Mouse (Mus musculus) CH12.LX (cell line): ENCODE results near the gene Sult6b1. TPM values are rescaled to one million over a fixed set of nuclear protein-coding genes. Genes with fewer than 3 reads are reported as not detected.

Source experiments
- DNase-seq: peaks from one replicate; pipeline ENCODE4 v3.0.0-alpha.2; 2013; ENCODE audit errors: extremely low read depth
- H3K27ac ChIP-seq: 2 replicates; pipeline ENCODE4 v1.5.1; 2012; ENCODE audit warnings: low read depth, mild to moderate bottlenecking, control low read depth, moderate library complexity; ENCODE audit not compliant: insufficient read depth
- H3K27me3 ChIP-seq: replicated peaks from 2 replicates; pipeline ENCODE3; 2012; ENCODE audit warnings: inconsistent platforms
- H3K36me3 ChIP-seq, 2 experiments: replicated peaks in 1 of 2; 2 replicates each; pipeline versions ENCODE3 to v1.6.1; 2012; ENCODE audit warnings: inconsistent platforms in 1 of 2, low read length in 1 of 2, mild to moderate bottlenecking in 1 of 2, mixed read lengths in 1 of 2, moderate library complexity in 1 of 2; ENCODE audit not compliant: control insufficient read depth in 1 of 2, insufficient read depth in 1 of 2
- H3K4me1 ChIP-seq, 2 experiments: 2 replicates each; pipeline ENCODE4 v1.6.1; 2012; ENCODE audit warnings: inconsistent platforms in 1 of 2, moderate library complexity in 1 of 2; ENCODE audit not compliant: insufficient read depth in 2 of 2, control insufficient read depth in 1 of 2
- H3K4me2 ChIP-seq: 2 replicates; pipeline ENCODE4 v1.6.1; 2012; ENCODE audit warnings: low read depth, mild to moderate bottlenecking, control low read depth; ENCODE audit not compliant: poor library complexity, insufficient read depth, severe bottlenecking
- H3K4me3 ChIP-seq, 3 experiments: fragments of 150-350 bp in 1 of 3; sonication (generic) in 1 of 3; replicated peaks in 1 of 3; 2 replicates each; pipeline versions ENCODE3 to v1.5.1; 2011 to 2012; ENCODE audit warnings: low read depth in 2 of 3, low read length in 2 of 3, mild to moderate bottlenecking in 2 of 3, moderate library complexity in 2 of 3, control low read depth in 1 of 3, improper control_type of control experiment in 1 of 3, inconsistent platforms in 1 of 3, mixed read lengths in 1 of 3; ENCODE audit not compliant: poor library complexity in 1 of 3
- H3K79me2 ChIP-seq: replicated peaks from 2 replicates; pipeline ENCODE4 v1.6.1; 2012; ENCODE audit warnings: mild to moderate bottlenecking, moderate library complexity; ENCODE audit not compliant: control insufficient read depth, poor library complexity, insufficient read depth, severe bottlenecking; ENCODE audit errors: extremely low read depth
- H3K9ac ChIP-seq: 2 replicates; pipeline ENCODE4 v1.6.1; 2012; ENCODE audit warnings: low read depth, mild to moderate bottlenecking, control low read depth, moderate library complexity; ENCODE audit not compliant: insufficient read depth
- H3K9me3 ChIP-seq: replicated peaks from 2 replicates; pipeline ENCODE3; 2012; ENCODE audit warnings: low read length, inconsistent platforms, mixed read lengths
- BHLHE40 ChIP-seq: IDR thresholded peaks from 2 replicates; pipeline ENCODE4 v1.6.1; 2011; ENCODE audit warnings: mild to moderate bottlenecking, low read depth, low read length, improper control_type of control experiment
- CHD1 ChIP-seq: IDR thresholded peaks from 2 replicates; pipeline ENCODE4 v1.6.1; 2012; ENCODE audit warnings: low read depth, low read length, improper control_type of control experiment, inconsistent platforms
- CTCF ChIP-seq, 2 experiments: IDR thresholded peaks in 1 of 2; conservative IDR thresholded peaks in 1 of 2; 2 replicates each; pipeline ENCODE4 v1.5.1; 2011 to 2012; ENCODE audit warnings: low read depth in 2 of 2, low read length in 2 of 2, improper control_type of control experiment in 1 of 2, inconsistent platforms in 1 of 2, mild to moderate bottlenecking in 1 of 2, moderate library complexity in 1 of 2
- E2F4 ChIP-seq: IDR thresholded peaks from 2 replicates; pipeline ENCODE4 v1.6.1; 2011; ENCODE audit warnings: low read depth, low read length, improper control_type of control experiment; ENCODE audit not compliant: insufficient replicate concordance
- ELF1 ChIP-seq: IDR thresholded peaks from 2 replicates; pipeline ENCODE4 v1.6.1; 2014; ENCODE audit warnings: low read depth, mild to moderate bottlenecking, inconsistent platforms, low read length, improper control_type of control experiment
- EP300 ChIP-seq: IDR thresholded peaks from 2 replicates; pipeline ENCODE4 v1.6.1; 2011; ENCODE audit warnings: low read length, improper control_type of control experiment
- ETS1 ChIP-seq: conservative IDR thresholded peaks from 2 replicates; pipeline ENCODE4 v1.6.1; 2012; ENCODE audit warnings: low read depth, mild to moderate bottlenecking, inconsistent platforms, low read length, improper control_type of control experiment, moderate library complexity
- GABPA ChIP-seq: IDR thresholded peaks from 2 replicates; pipeline ENCODE4 v1.6.1; 2012; ENCODE audit warnings: low read depth, low read length, improper control_type of control experiment, inconsistent platforms; ENCODE audit not compliant: insufficient replicate concordance
- HCFC1 ChIP-seq: IDR thresholded peaks from 2 replicates; pipeline ENCODE4 v1.6.1; 2012; ENCODE audit warnings: low read depth, mild to moderate bottlenecking, inconsistent platforms, low read length, improper control_type of control experiment
- IRF4 ChIP-seq: IDR thresholded peaks from 2 replicates; pipeline ENCODE4 v1.6.1; 2014; ENCODE audit warnings: low read depth, mild to moderate bottlenecking, inconsistent platforms, low read length, improper control_type of control experiment
- JUN ChIP-seq: IDR thresholded peaks from 2 replicates; pipeline ENCODE4 v1.6.1; 2011; ENCODE audit warnings: low read depth, mild to moderate bottlenecking, low read length, improper control_type of control experiment, moderate library complexity; ENCODE audit not compliant: insufficient read depth
- JUND ChIP-seq: conservative IDR thresholded peaks from 2 replicates; pipeline ENCODE4 v1.6.1; 2011; ENCODE audit warnings: low read depth, low read length, improper control_type of control experiment
- KAT2A ChIP-seq: IDR thresholded peaks from 2 replicates; pipeline ENCODE4 v1.6.1; 2012; ENCODE audit warnings: low read length, improper control_type of control experiment, inconsistent platforms; ENCODE audit not compliant: insufficient replicate concordance
- MAFK ChIP-seq: IDR thresholded peaks from 2 replicates; pipeline ENCODE4 v1.6.1; 2011; ENCODE audit warnings: low read length, improper control_type of control experiment; ENCODE audit not compliant: insufficient replicate concordance
- MAX ChIP-seq: IDR thresholded peaks from 2 replicates; pipeline ENCODE4 v1.6.1; 2011; ENCODE audit warnings: low read length, improper control_type of control experiment
- MAZ ChIP-seq: IDR thresholded peaks from 2 replicates; pipeline ENCODE4 v1.6.1; 2012; ENCODE audit warnings: low read depth, mild to moderate bottlenecking, inconsistent platforms, low read length, improper control_type of control experiment, moderate library complexity
- MXI1 ChIP-seq: IDR thresholded peaks from 2 replicates; pipeline ENCODE4 v1.6.1; 2011; ENCODE audit warnings: mild to moderate bottlenecking, low read depth, low read length, improper control_type of control experiment
- PAX5 ChIP-seq: IDR thresholded peaks from 2 replicates; pipeline ENCODE4 v1.6.1; 2012; ENCODE audit warnings: low read length, inconsistent platforms, mixed read lengths
- POLR2A ChIP-seq: IDR thresholded peaks from 2 replicates; pipeline ENCODE4 v1.6.1; 2011; ENCODE audit warnings: low read depth, mild to moderate bottlenecking, improper control_type of control experiment, low read length
- RCOR1 ChIP-seq: conservative IDR thresholded peaks from 2 replicates; pipeline ENCODE4 v1.6.1; 2012; ENCODE audit warnings: low read depth, mild to moderate bottlenecking, inconsistent platforms, low read length, improper control_type of control experiment
- USF1 ChIP-seq: IDR thresholded peaks from 2 replicates; pipeline ENCODE4 v1.6.1; 2014; ENCODE audit warnings: low read depth, mild to moderate bottlenecking, inconsistent platforms, low read length, improper control_type of control experiment
- ZC3H11A ChIP-seq: IDR thresholded peaks from 2 replicates; pipeline ENCODE4 v1.6.1; 2012; ENCODE audit warnings: low read depth, mild to moderate bottlenecking, inconsistent platforms, low read length, improper control_type of control experiment
- ZKSCAN1 ChIP-seq: IDR thresholded peaks from 2 replicates; pipeline ENCODE4 v1.6.1; 2012; ENCODE audit warnings: low read depth, inconsistent platforms, low read length, improper control_type of control experiment, borderline replicate concordance
- ZNF384 ChIP-seq: IDR thresholded peaks from 2 replicates; pipeline ENCODE4 v1.6.1; 2012; ENCODE audit warnings: low read depth, low read length, improper control_type of control experiment, inconsistent platforms
- dilution Hi-C: fragments of 300-500 bp; cut with MboI; formaldehyde crosslinking; loops from 2 replicates; pipeline ENCODE4 v1.14.3; 2020; ENCODE audit warnings: low sequenced_read_pairs; ENCODE audit not compliant: extremely low pct_unique_long_range_greater_than_20kb, extremely low pct_ligation_motif_present
- in situ Hi-C: fragments of 300-500 bp; cut with MboI; formaldehyde crosslinking; loops from 3 replicates; pipeline ENCODE4 v1.14.3; 2019; ENCODE audit warnings: low sequenced_read_pairs, low pct_ligation_motif_present, low pct_unique_long_range_greater_than_20kb, mixed read lengths
- polyA plus RNA-seq: library from polyadenylated mRNA; unstranded; fragments of >175 nt; gene quantifications from 2 replicates; pipeline ENCODE4 v1.2.1, GENCODE M21; 2012; ENCODE audit warnings: low read depth; ENCODE audit not compliant: insufficient read length
- total RNA-seq, 2 experiments: library from RNA; depleted of rRNA; stranded (reverse); fragments of 300-350 nt in 1 of 2; fragments of >200 nt in 1 of 2; gene quantifications; 2 replicates each; pipeline ENCODE4 v1.2.3; 2012 to 2014

Sult6b1 gene
- total and polyA plus RNA-seq, 3 experiments: 0.34 to 0.46 TPM; not detected in 1

- H3K4me3 ChIP-seq: no peak overlapping the region
- peaks cover 2 to 17% of the 10 kb centered on the region in 2 experiments; a peak in 2 of 4 replicates for H3K4me1 ChIP-seq
- no peak overlapping the region for H3K4me2 ChIP-seq
- H3K9me3 ChIP-seq: no peaks in the 10 kb centered on the region
- no peak overlapping the region for H3K27ac ChIP-seq
- in situ Hi-C loops: no loop called here
- TF ChIP-seq ETS1: no peak
- no peak for TF ChIP-seq PAX5
- TF ChIP-seq CHD1: no peak
- TF ChIP-seq CTCF (conservative IDR thresholded peaks at IDR 0.05 in 1 of 2, IDR thresholded peaks at IDR 0.05 in 1 of 2; ENCODE audit: low read depth in 2 of 2, low read length in 2 of 2): no peak
- TF ChIP-seq MAFK: no peak
- TF ChIP-seq MAX: no peak
- TF ChIP-seq HCFC1: no peak
- no peak for TF ChIP-seq POLR2A
- no peak for TF ChIP-seq E2F4
- no peak for TF ChIP-seq ZNF384
- H3K36me3 ChIP-seq: peaks cover 10 to 14% of the 10 kb centered on the region in 2 experiments
- DNase-seq: no peak
- no peak overlapping the region for H3K9ac ChIP-seq
- no peaks in the 10 kb centered on the region for H3K27me3 ChIP-seq
- no peaks in the 10 kb centered on the region for H3K79me2 ChIP-seq
- dilution Hi-C loops: no loop called here
Observed at GRCm38 (mm10) chr17:78913921-78914320, 7.1 kb upstream of the Sult6b1 start.

DNA sequence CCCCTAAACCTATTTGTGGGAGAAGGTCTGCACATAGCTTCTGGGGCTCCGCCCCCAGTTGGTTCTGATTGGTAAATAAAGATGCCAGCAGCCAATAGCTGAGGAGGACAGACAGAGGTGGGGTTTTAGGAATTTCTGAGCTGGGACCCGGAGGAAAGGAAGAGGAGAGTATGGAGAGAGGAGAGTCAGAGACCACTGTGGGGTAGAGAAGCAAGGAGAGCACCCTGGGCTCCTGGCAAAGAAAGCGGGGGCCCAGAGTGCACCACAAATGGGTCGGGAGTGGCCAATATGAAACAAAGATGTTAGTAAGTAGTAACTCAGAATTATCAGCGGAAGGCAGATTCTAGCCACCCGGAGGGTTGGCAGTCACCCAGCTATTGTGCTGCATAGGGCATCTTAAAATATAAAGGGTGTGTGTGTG lies 6.1 kb upstream of the Sult6b1 start:
- Histone ChIP-seq H3K4me2 (no peak overlapping the region), H3K4me1 (peaks cover 2 to 14% of the 10 kb centered on the region in 2 experiments; a peak in 2 of 4 replicates), H3K79me2 (no peaks in the 10 kb centered on the region), H3K27me3 (no peaks in the 10 kb centered on the region), H3K9ac (no peak overlapping the region), H3K9me3 (no peaks in the 10 kb centered on the region), H3K4me3 (no peak overlapping the region), H3K27ac (no peak overlapping the region), H3K36me3 (peaks cover 4 to 5% of the 10 kb centered on the region in 2 experiments)
- TF ChIP-seq KAT2A (no peak), USF1 (no peak), JUND (no peak), ELF1 (no peak), JUN (no peak), IRF4 (no peak), EP300 (no peak), RCOR1 (no peak), ZC3H11A (no peak), GABPA (no peak), ZKSCAN1 (no peak), MAZ (no peak), ETS1 (no peak), MXI1 (no peak), MAX (no peak), BHLHE40 (no peak)
- DNase-seq: no peak
- dilution Hi-C loops (no loop called here), in situ Hi-C loops (no loop called here)
